Mouse (Mus musculus) liver, embryonic 14.5 days (tissue): ENCODE measurements around the gene Baz2b. TPM values are rescaled to one million over a fixed set of nuclear protein-coding genes. Genes with fewer than 3 reads are reported as not detected.

Source experiments
- ATAC-seq: fragments of 200-750 bp; cut with Nextera tagmentation; 2 replicates; pipeline ENCODE4 v1.8.0; 2017; ENCODE audit warnings: moderate number of reproducible peaks, mild to moderate bottlenecking, moderate library complexity; ENCODE audit not compliant: insufficient read depth
- DNase-seq, 3 experiments: peaks; one replicate each; pipeline ENCODE4 v3.0.0-alpha.2; 2012 to 2013; ENCODE audit warnings: low read depth in 3 of 3, low spot score in 3 of 3
- H3K27ac ChIP-seq: fragments of 300-500 bp; sonication (generic); 2 replicates; pipeline ENCODE4 v1.5.1; 2014; ENCODE audit warnings: moderate library complexity, mild to moderate bottlenecking, control low read depth, inconsistent platforms
- H3K27me3 ChIP-seq: fragments of 300-500 bp; sonication (generic); 2 replicates; pipeline ENCODE4 v1.6.1; 2014; ENCODE audit warnings: mild to moderate bottlenecking, low read length, moderate library complexity; ENCODE audit not compliant: control insufficient read depth, insufficient read depth
- H3K36me3 ChIP-seq: fragments of 300-500 bp; sonication (generic); replicated peaks from 2 replicates; pipeline ENCODE4 v1.6.1; 2014; ENCODE audit warnings: low read depth; ENCODE audit not compliant: control insufficient read depth, insufficient read depth
- H3K4me1 ChIP-seq, 2 experiments: fragments of 200-500 bp in 1 of 2; fragments of 300-500 bp in 1 of 2; sonication (generic) in 1 of 2; replicated peaks; 2 replicates each; pipeline ENCODE4 v1.6.1; 2012 to 2014; ENCODE audit warnings: antibody characterized with exemption in 1 of 2, inconsistent platforms in 1 of 2, low read length in 1 of 2; ENCODE audit not compliant: control insufficient read depth in 2 of 2, insufficient read depth in 2 of 2
- H3K4me2 ChIP-seq: fragments of 300-500 bp; sonication (generic); 2 replicates; pipeline ENCODE4 v1.6.1; 2014; ENCODE audit warnings: low read depth, mild to moderate bottlenecking, control low read depth, moderate library complexity
- H3K4me3 ChIP-seq, 2 experiments: fragments of 200-500 bp in 1 of 2; fragments of 300-500 bp in 1 of 2; sonication (generic) in 1 of 2; 2 replicates each; pipeline ENCODE4 v1.5.1; 2012 to 2014; ENCODE audit warnings: low read depth in 2 of 2, low read length in 2 of 2, mild to moderate bottlenecking in 2 of 2, control low read depth in 1 of 2, inconsistent platforms in 1 of 2, moderate library complexity in 1 of 2; ENCODE audit not compliant: insufficient read depth in 1 of 2
- H3K9ac ChIP-seq: fragments of 300-500 bp; sonication (generic); replicated peaks from 2 replicates; pipeline ENCODE4 v1.6.1; 2014; ENCODE audit warnings: mild to moderate bottlenecking, control low read depth, moderate library complexity
- H3K9me3 ChIP-seq: fragments of 300-500 bp; sonication (generic); 2 replicates; pipeline ENCODE4 v1.6.1; 2016; ENCODE audit warnings: low read length, mixed read lengths; ENCODE audit not compliant: control insufficient read depth
- CTCF ChIP-seq: IDR thresholded peaks from 2 replicates; pipeline ENCODE4 v1.5.1; 2016; ENCODE audit warnings: antibody characterized with exemption, low read depth, control low read depth
- EP300 ChIP-seq: IDR thresholded peaks from 2 replicates; pipeline ENCODE4 v1.6.1; 2016; ENCODE audit warnings: antibody characterized with exemption, low read depth
- WGBS: fragments of 180-500 bp; shearing (Covaris S2); extraction: QIAGEN DNeasy Blood & Tissue Kit; methylation state at CpG from one replicate; pipeline ENCODE4 v1.1.7; 2014; ENCODE audit not compliant: insufficient replicate concordance; 5-methylcytosine and 5-hydroxymethylcytosine counted together
- polyA plus RNA-seq, 2 experiments: library from polyadenylated mRNA; depleted of rRNA in 1 of 2; stranded (reverse) in 1 of 2; unstranded in 1 of 2; fragments of >200 nt; fragmentation: Nextera tagmentation in 1 of 2; extraction: Ambion mirVana in 1 of 2; gene quantifications; 2 replicates each; pipeline versions ENCODE4 v1.2.1 to v1.2.3; 2012 to 2014

The Baz2b gene
- polyA plus RNA-seq, 2 experiments = 9.1 to 11.0 TPM

DNA sequence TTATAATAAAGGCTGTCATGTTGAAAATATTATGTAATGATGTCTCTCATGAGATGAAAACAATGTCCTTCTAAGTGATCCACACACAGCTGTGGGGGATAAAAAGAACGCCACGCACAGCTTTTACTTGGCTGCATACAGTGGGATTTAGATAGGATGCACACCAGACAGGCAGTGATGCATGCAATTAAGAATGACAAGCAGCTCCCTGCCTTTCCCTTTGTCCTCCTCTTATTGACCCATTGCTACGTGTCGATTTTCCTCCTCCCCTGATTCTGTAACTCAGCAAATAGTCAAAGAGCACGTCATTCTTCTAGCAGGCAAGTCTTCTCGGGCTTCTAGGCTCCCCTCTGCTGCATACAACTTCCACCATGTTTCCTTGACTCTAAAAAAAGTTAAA is 119.4 kb downstream of the Baz2b start:
- Histone ChIP-seq H3K27ac (no peak overlapping the region), H3K27me3 (no peaks in the 10 kb centered on the region), H3K4me3 (no peak overlapping the region), H3K9me3 (no peaks in the 10 kb centered on the region), H3K36me3 (no peaks in the 10 kb centered on the region), H3K9ac (no peak overlapping the region), H3K4me1 (peaks cover 0 to 3% of the 10 kb centered on the region in 2 experiments; a peak in 1 of 4 replicates), H3K4me2 (peak overlapping the region; percentile 11; the same call in 1 of the 2 replicates)
- 68% methylated on average over 6 of the region's 6 CpGs for WGBS
- ATAC-seq = no peak
- TF ChIP-seq CTCF (no peak), EP300 (no peak)
- DNase-seq = no peak

DNA sequence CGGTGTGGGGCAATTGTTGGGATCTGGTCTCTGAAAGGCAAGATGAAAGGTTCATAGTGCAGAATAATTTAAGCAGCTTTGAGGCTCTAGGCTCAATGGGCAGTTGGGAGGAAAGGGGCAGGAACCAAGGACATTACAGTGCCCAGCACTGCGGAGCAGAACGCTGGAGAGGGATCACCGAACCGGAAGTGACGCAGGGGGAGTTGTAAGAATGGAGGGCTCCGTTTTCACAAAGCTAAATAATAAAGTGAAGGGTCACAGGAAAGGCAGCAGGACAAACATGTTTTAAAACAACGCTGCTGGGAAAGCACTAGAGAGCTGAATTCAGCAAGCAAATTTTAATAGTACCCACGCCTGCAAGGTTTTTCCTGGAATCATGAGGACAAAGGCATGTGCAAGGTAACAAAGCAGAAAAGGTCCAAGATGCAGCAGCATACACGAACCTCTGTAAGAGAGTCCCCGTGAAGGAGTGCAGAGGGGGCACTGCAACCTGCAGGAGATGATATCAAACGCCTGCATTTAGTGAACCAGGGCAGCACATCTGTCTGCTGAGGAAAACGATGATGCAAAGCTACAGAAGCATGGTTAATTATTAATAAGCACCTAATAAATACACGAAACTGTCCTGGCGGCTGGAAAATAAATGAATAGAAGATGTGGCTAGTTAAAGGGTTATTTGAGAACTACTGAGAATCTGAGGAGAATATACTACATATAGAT is 120.0 kb downstream of the Baz2b start:
- WGBS = 63% methylated on average over 15 of the region's 15 CpGs

DNA sequence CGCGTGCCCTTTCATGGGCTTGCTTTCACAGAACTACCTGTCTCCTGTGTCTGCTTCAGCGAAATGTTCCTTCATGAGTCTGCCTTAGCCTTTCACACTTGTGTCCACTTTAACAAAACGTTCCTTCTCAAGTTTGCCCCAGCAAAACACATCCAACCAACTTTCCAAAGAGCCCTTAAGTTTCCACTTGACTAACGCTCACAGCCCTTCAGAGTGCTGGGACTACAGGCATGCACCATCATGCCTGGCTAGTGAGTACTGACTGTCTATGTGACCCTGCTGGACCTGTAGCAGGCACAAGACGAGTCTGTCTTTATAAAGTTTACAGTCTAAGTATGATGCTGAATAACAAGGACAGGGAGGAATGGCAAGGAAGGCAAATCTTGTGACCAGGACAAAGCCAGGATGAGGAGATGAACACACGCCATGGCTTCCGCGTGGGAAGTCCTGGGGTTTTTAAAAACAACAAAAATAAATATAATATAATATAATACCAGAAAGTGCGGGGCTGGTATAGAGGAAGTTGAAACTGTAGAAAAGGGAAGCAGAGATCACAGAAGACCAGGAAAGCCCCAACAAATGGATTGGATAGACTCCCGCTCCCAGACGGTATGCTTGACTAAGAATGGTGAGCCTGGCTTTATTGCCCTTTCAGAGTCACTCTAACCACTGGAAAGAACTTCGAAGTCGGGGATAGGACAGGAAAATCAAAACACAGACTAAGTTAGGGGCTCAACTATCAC is 120.7 kb downstream of the Baz2b start:
- Histone ChIP-seq H3K4me2 (no peak overlapping the region), H3K4me1 (peaks cover 0 to 3% of the 10 kb centered on the region in 2 experiments; a peak in 1 of 4 replicates), H3K4me3 (no peak overlapping the region), H3K36me3 (no peaks in the 10 kb centered on the region), H3K27ac (no peak overlapping the region), H3K9ac (no peak overlapping the region), H3K27me3 (no peaks in the 10 kb centered on the region), H3K9me3 (no peaks in the 10 kb centered on the region)
- 76% methylated on average over 14 of the region's 14 CpGs for WGBS
- TF ChIP-seq CTCF (no peak), EP300 (no peak)
- no peak for DNase-seq
- no peak for ATAC-seq

More for the DNA sequence above, 120.0 kb downstream of the Baz2b start:
- Histone ChIP-seq H3K4me3 (no peak overlapping the region), H3K27ac (no peak overlapping the region), H3K9me3 (no peaks in the 10 kb centered on the region), H3K27me3 (no peaks in the 10 kb centered on the region), H3K4me2 (peak overlapping the region; percentile 22; the same call in 1 of the 2 replicates), H3K36me3 (no peaks in the 10 kb centered on the region), H3K9ac (no peak overlapping the region), H3K4me1 (peaks cover 0 to 3% of the 10 kb centered on the region in 2 experiments; a peak in 1 of 4 replicates)
- ATAC-seq (no peak), DNase-seq (no peak)
- no peak for TF ChIP-seq EP300
- TF ChIP-seq CTCF = no peak

DNA sequence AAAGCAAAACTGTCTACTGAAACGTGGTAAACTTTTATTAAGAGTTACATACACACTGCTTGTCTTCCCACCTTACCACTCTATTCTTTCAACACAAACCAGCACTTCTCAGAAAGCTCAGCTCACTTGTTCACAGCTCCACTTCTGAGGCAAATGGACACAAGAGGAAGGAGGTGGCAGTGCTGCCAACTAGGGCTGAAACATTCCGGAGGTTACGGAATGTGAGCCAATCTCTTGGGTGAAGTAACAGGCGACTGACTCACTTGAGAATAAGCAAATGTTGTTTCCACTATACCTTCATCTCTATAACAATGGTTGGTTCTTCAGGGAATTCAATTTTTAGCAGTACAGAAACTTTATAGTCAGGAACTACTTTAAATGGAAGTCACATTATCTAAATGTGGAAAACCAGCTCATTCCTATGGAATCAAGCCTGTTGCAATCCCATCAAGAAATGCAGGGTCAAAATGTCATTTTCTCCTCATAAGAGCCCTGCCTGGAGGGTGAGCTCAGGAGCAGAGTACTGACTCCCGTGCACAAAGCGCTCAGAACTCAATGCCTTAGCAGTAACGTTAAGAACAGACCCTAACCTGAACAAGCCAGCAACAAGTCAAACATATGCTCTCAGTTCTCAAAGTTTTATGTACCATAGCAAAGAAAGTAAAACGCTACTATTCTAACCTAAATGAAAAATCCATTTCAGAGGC is 123.3 kb downstream of the Baz2b start:
- WGBS = 74% methylated on average over 8 of the region's 8 CpGs
- no peaks in the 10 kb centered on the region for H3K9me3 ChIP-seq
- H3K4me3 ChIP-seq = no peak overlapping the region
- TF ChIP-seq EP300 = no peak
- TF ChIP-seq CTCF = no peak
- H3K4me2 ChIP-seq = no peak overlapping the region
- H3K27ac ChIP-seq = no peak overlapping the region
- H3K27me3 ChIP-seq = no peaks in the 10 kb centered on the region
- no peak for ATAC-seq
- no peak overlapping the region for H3K9ac ChIP-seq
- no peaks in the 10 kb centered on the region for H3K36me3 ChIP-seq
- peaks cover 0 to 4% of the 10 kb centered on the region in 2 experiments; a peak in 1 of 4 replicates for H3K4me1 ChIP-seq
- no peak for DNase-seq
